Mouse (Mus musculus) heart, adult 2 months (tissue): ENCODE data around the gene Tmem211.

ENCODE experiments used
- CTCF ChIP-seq: fragments of 200-600 bp; IDR thresholded peaks from 2 replicates; pipeline ENCODE4 v1.8.1; 2022; ENCODE audit warnings: antibody characterized with exemption, mild to moderate bottlenecking, moderate library complexity
- EP300 ChIP-seq: fragments of 200-500 bp; IDR thresholded peaks from 2 replicates; pipeline ENCODE4 v1.6.1; 2011; ENCODE audit warnings: low read depth, low read length, control low read depth; ENCODE audit not compliant: insufficient read depth
- POLR2A ChIP-seq: fragments of 200-500 bp; IDR thresholded peaks from 2 replicates; pipeline ENCODE4 v1.6.1; 2011; ENCODE audit warnings: mild to moderate bottlenecking, low read depth, low read length, control low read depth; ENCODE audit not compliant: insufficient read depth

DNA sequence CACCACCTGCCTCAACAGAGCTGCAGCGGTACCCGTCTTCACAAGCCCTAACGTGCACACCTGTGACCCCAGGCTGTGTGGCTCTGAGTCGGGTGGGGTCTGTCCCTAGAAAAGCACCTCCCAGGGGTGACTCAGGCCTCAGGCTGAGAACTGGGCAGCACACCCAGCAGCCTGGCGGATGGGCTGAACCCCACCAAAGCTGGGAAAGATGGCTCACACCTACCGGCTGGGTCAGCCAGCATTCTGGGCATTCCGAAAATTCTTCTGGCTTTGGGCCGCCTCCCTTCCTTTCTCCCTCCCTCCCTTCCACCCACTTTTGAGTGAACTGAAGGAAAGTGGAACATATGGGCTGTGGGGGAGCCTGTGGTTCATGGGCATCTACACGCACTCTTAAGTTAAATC, 11.1 kb upstream of the Tmem211 start:
- TF ChIP-seq CTCF (no peak), POLR2A (no peak), EP300 (0 out of 2 replicates have a peak, but pooled peaks have one; percentile 7)
